Mouse (Mus musculus) stomach, postnatal 0 days (tissue): ENCODE results near the gene Hoxb6.

Source experiments
- CTCF ChIP-seq: IDR thresholded peaks from 2 replicates; pipeline ENCODE4 v1.5.1; 2016; ENCODE audit warnings: antibody characterized with exemption, low read depth, mild to moderate bottlenecking, moderate library complexity
- EP300 ChIP-seq: optimal IDR thresholded peaks from 2 replicates; pipeline ENCODE3; 2016; ENCODE audit warnings: antibody characterized with exemption

DNA sequence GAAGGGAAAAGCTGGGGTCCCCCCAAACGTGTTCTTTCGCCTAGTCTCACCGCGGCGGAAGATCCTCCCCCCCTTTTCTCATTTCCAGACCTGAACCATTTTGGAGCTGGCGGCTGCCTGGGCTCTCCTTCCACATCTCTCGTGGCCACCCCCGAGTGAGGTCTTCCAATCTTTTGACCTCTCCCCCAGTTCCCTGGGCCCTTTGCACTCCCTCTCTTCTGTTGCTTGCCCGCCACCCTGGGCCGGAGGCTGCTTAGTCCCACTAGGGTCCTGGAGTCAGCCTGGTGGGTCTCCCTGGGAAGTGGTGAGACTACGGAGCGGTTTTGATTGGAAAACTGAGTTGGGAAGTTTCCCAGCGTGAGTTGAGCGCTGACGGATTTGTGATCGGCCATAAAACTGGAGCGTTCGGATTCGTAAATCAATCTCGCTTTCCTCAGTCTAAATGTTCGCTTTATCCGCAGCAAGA is 33.5 kb downstream of the Hoxb6 start:
- no peak for TF ChIP-seq EP300
- no peak for TF ChIP-seq CTCF
